Mouse (Mus musculus): ENCODE data around the gene 5530401A14Rik. TPM values are rescaled to one million over a fixed set of nuclear protein-coding genes. Genes with fewer than 3 reads are reported as not detected.

The 5530401A14Rik gene
- 0.10 and 0.25 TPM in 2 replicates for polyA plus RNA-seq (2014; fragmentation: Nextera tagmentation; extraction: Ambion mirVana)

- DNase-seq (ENCODE audit: low spot score) (peak; percentile 56), ATAC-seq (ENCODE audit: low FRiP score) (peak; percentile 64)
- Histone ChIP-seq H3K36me3 (ENCODE audit: control insufficient read depth, insufficient read depth, low read length) (no peaks in the 10 kb centered on the region), H3K4me2 (replicated peaks; ENCODE audit: low read depth, low read length) (no peak within 1 kb of the TSS), H3K9ac (ENCODE audit: low read depth, low read length) (no peak within 1 kb of the TSS), H3K4me1 (replicated peaks; ENCODE audit: control insufficient read depth, insufficient read depth, low read length) (0 out of 2 replicates have a peak, but pooled peaks cover 2% of the 10 kb centered on the region), H3K9me3 (ENCODE audit: control insufficient read depth, low read length) (no peaks in the 10 kb centered on the region), H3K4me3 (ENCODE audit: low read depth, low read length) (no peak within 1 kb of the TSS), H3K27ac (ENCODE audit: low read depth, low read length) (no peak within 1 kb of the TSS), H3K27me3 (ENCODE audit: control insufficient read depth, insufficient read depth, low read length) (no peaks in the 10 kb centered on the region)
- WGBS, result 29% methylated on average over 4 of the region's 4 CpGs
These were observed at the start of gene 5530401A14Rik for GRCm38 (mm10) chr11:81860250-81860972. Gene 5530401A14Rik (plus strand): TSS chr11:81860673.

GRCm38 (mm10) chr11:81814816-81815215 lies 45.7 kb upstream of the 5530401A14Rik start:
- Histone ChIP-seq H3K27ac (ENCODE audit: low read depth, low read length) (no peak overlapping the region), H3K27me3 (ENCODE audit: control insufficient read depth, insufficient read depth, low read length) (no peaks in the 10 kb centered on the region), H3K9ac (ENCODE audit: low read depth, low read length) (no peak overlapping the region), H3K4me2 (replicated peaks; ENCODE audit: low read depth, low read length) (no peak overlapping the region), H3K36me3 (ENCODE audit: control insufficient read depth, insufficient read depth, low read length) (no peaks in the 10 kb centered on the region), H3K4me3 (ENCODE audit: low read depth, low read length) (no peak overlapping the region), H3K9me3 (ENCODE audit: control insufficient read depth, low read length) (no peaks in the 10 kb centered on the region), H3K4me1 (replicated peaks; ENCODE audit: control insufficient read depth, insufficient read depth, low read length) (no peaks in the 10 kb centered on the region)
- ATAC-seq (ENCODE audit: low FRiP score) (no peak), DNase-seq (ENCODE audit: low spot score) (no peak)
- 93% methylated on average over 1 of the region's 1 CpGs for WGBS

GRCm38 (mm10) chr11:81816531-81816930 lies 43.9 kb upstream of the 5530401A14Rik start:
- Histone ChIP-seq H3K9ac (ENCODE audit: low read depth, low read length) (no peak overlapping the region), H3K36me3 (ENCODE audit: control insufficient read depth, insufficient read depth, low read length) (no peaks in the 10 kb centered on the region), H3K27me3 (ENCODE audit: control insufficient read depth, insufficient read depth, low read length) (no peaks in the 10 kb centered on the region), H3K4me2 (replicated peaks; ENCODE audit: low read depth, low read length) (no peak overlapping the region), H3K4me3 (ENCODE audit: low read depth, low read length) (no peak overlapping the region), H3K27ac (ENCODE audit: low read depth, low read length) (no peak overlapping the region), H3K9me3 (ENCODE audit: control insufficient read depth, low read length) (no peaks in the 10 kb centered on the region), H3K4me1 (replicated peaks; ENCODE audit: control insufficient read depth, insufficient read depth, low read length) (no peaks in the 10 kb centered on the region)
- no peak for ATAC-seq (ENCODE audit: low FRiP score)
- 56% methylated on average over 5 of the region's 5 CpGs for WGBS
- DNase-seq (ENCODE audit: low spot score), result no peak

- H3K27me3 ChIP-seq (ENCODE audit: control insufficient read depth, insufficient read depth, low read length), result no peaks in the 10 kb centered on the region
- H3K4me2 ChIP-seq (replicated peaks; ENCODE audit: low read depth, low read length), result no peak overlapping the region
- DNase-seq (ENCODE audit: low spot score), result no peak
- H3K9me3 ChIP-seq (ENCODE audit: control insufficient read depth, low read length), result no peaks in the 10 kb centered on the region
- H3K36me3 ChIP-seq (ENCODE audit: control insufficient read depth, insufficient read depth, low read length), result no peaks in the 10 kb centered on the region
- no peak overlapping the region for H3K4me3 ChIP-seq (ENCODE audit: low read depth, low read length)
- no peak overlapping the region for H3K9ac ChIP-seq (ENCODE audit: low read depth, low read length)
- WGBS, result 46% methylated on average over 1 of the region's 1 CpGs
- H3K27ac ChIP-seq (ENCODE audit: low read depth, low read length), result no peak overlapping the region
- H3K4me1 ChIP-seq (replicated peaks; ENCODE audit: control insufficient read depth, insufficient read depth, low read length), result no peaks in the 10 kb centered on the region
- ATAC-seq (ENCODE audit: low FRiP score), result no peak
These were observed 28.1 kb upstream of the 5530401A14Rik start for GRCm38 (mm10) chr11:81832381-81832780.

GRCm38 (mm10) chr11:81838426-81838825 lies 22.0 kb upstream of the 5530401A14Rik start:
- DNase-seq (ENCODE audit: low spot score), result no peak
- WGBS, result 73% methylated on average over 4 of the region's 4 CpGs
- Histone ChIP-seq H3K27me3 (ENCODE audit: control insufficient read depth, insufficient read depth, low read length) (no peaks in the 10 kb centered on the region), H3K4me3 (ENCODE audit: low read depth, low read length) (no peak overlapping the region), H3K9me3 (ENCODE audit: control insufficient read depth, low read length) (no peaks in the 10 kb centered on the region), H3K4me1 (replicated peaks; ENCODE audit: control insufficient read depth, insufficient read depth, low read length) (no peaks in the 10 kb centered on the region), H3K27ac (ENCODE audit: low read depth, low read length) (no peak overlapping the region), H3K9ac (ENCODE audit: low read depth, low read length) (no peak overlapping the region), H3K4me2 (replicated peaks; ENCODE audit: low read depth, low read length) (no peak overlapping the region), H3K36me3 (ENCODE audit: control insufficient read depth, insufficient read depth, low read length) (no peaks in the 10 kb centered on the region)
- ATAC-seq (ENCODE audit: low FRiP score), result no peak

GRCm38 (mm10) chr11:81841001-81841400 lies 19.5 kb upstream of the 5530401A14Rik start:
- H3K9ac ChIP-seq (ENCODE audit: low read depth, low read length), result no peak overlapping the region
- H3K4me1 ChIP-seq (replicated peaks; ENCODE audit: control insufficient read depth, insufficient read depth, low read length), result no peaks in the 10 kb centered on the region
- H3K9me3 ChIP-seq (ENCODE audit: control insufficient read depth, low read length), result no peaks in the 10 kb centered on the region
- H3K36me3 ChIP-seq (ENCODE audit: control insufficient read depth, insufficient read depth, low read length), result no peaks in the 10 kb centered on the region
- ATAC-seq (ENCODE audit: low FRiP score), result no peak
- no peak overlapping the region for H3K4me3 ChIP-seq (ENCODE audit: low read depth, low read length)
- no peak overlapping the region for H3K4me2 ChIP-seq (replicated peaks; ENCODE audit: low read depth, low read length)
- H3K27ac ChIP-seq (ENCODE audit: low read depth, low read length), result no peak overlapping the region
- DNase-seq (ENCODE audit: low spot score), result no peak
- no peaks in the 10 kb centered on the region for H3K27me3 ChIP-seq (ENCODE audit: control insufficient read depth, insufficient read depth, low read length)
- 50% methylated on average over 2 of the region's 2 CpGs for WGBS

GRCm38 (mm10) chr11:81845010-81845685 lies 15.3 kb upstream of the 5530401A14Rik start:
- H3K4me3 ChIP-seq (ENCODE audit: low read depth, low read length), result no peak overlapping the region
- no peak for ATAC-seq (ENCODE audit: low FRiP score)
- H3K4me2 ChIP-seq (replicated peaks; ENCODE audit: low read depth, low read length), result no peak overlapping the region
- DNase-seq (ENCODE audit: low spot score), result no peak
- H3K4me1 ChIP-seq (replicated peaks; ENCODE audit: control insufficient read depth, insufficient read depth, low read length), result no peaks in the 10 kb centered on the region
- H3K27ac ChIP-seq (ENCODE audit: low read depth, low read length), result no peak overlapping the region
- no peaks in the 10 kb centered on the region for H3K27me3 ChIP-seq (ENCODE audit: control insufficient read depth, insufficient read depth, low read length)
- H3K36me3 ChIP-seq (ENCODE audit: control insufficient read depth, insufficient read depth, low read length), result no peaks in the 10 kb centered on the region
- no peak overlapping the region for H3K9ac ChIP-seq (ENCODE audit: low read depth, low read length)
- no peaks in the 10 kb centered on the region for H3K9me3 ChIP-seq (ENCODE audit: control insufficient read depth, low read length)
- 70% methylated on average over 5 of the region's 5 CpGs for WGBS

- ATAC-seq (ENCODE audit: low FRiP score), result no peak
- H3K9me3 ChIP-seq (ENCODE audit: control insufficient read depth, low read length), result no peaks in the 10 kb centered on the region
- 74% methylated on average over 3 of the region's 3 CpGs for WGBS
These were observed 14.8 kb upstream of the 5530401A14Rik start for GRCm38 (mm10) chr11:81845686-81846036.

More at GRCm38 (mm10) chr11:81845686-81846036, 14.8 kb upstream of the 5530401A14Rik start:
- Histone ChIP-seq H3K4me2 (replicated peaks; ENCODE audit: low read depth, low read length) (no peak overlapping the region), H3K4me1 (replicated peaks; ENCODE audit: control insufficient read depth, insufficient read depth, low read length) (no peaks in the 10 kb centered on the region; the same call in 1 of the 2 replicates), H3K9ac (ENCODE audit: low read depth, low read length) (no peak overlapping the region), H3K27me3 (ENCODE audit: control insufficient read depth, insufficient read depth, low read length) (no peaks in the 10 kb centered on the region), H3K4me3 (ENCODE audit: low read depth, low read length) (no peak overlapping the region), H3K36me3 (ENCODE audit: control insufficient read depth, insufficient read depth, low read length) (no peaks in the 10 kb centered on the region), H3K27ac (ENCODE audit: low read depth, low read length) (no peak overlapping the region)
- DNase-seq (ENCODE audit: low spot score), result no peak
